Mouse (Mus musculus) layer of hippocampus, adult 8-10 months (tissue): ENCODE data around the gene Maml2. TPM values are rescaled to one million over a fixed set of nuclear protein-coding genes. Genes with fewer than 3 reads are reported as not detected.

ENCODE experiments used
- DNase-seq, 2 experiments: peaks; one replicate each; pipeline ENCODE4 v3.0.0; 2022; ENCODE audit warnings: low spot score in 2 of 2
- total RNA-seq, 4 experiments: library from RNA; stranded (reverse); gene quantifications; 2 replicates each; pipeline ENCODE4 v1.2.4; 2022

Maml2 gene
- total RNA-seq, 4 experiments from 2014 or later: 19.9 to 24.0 (median 21.4) TPM

- no peak for DNase-seq
Observed at GRCm38 (mm10) chr9:13491854-13492620, 194.3 kb downstream of the Maml2 start.

DNA sequence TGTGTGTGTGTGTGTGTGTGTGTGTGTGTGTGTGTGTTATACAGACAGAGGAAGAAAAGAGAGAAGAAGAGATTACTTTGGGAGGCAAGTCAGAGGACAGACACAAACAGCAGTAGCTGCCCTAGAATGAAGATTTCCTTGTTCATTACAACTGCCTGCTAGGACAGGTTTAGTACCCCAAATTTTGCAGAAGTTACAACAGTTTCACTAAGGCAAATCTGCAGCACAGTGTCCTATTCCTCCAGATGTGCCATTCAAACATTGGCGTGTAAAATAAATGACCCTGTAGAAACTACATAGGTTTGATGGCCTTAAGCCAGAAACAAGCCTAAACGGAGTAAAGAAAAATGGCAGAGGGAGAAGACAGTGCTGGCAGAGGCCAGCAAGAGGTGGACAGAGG lies 195.1 kb downstream of the Maml2 start:
- no peak for DNase-seq

GRCm38 (mm10) chr9:13493746-13494145 lies 196.0 kb downstream of the Maml2 start:
- DNase-seq: no peak

DNA sequence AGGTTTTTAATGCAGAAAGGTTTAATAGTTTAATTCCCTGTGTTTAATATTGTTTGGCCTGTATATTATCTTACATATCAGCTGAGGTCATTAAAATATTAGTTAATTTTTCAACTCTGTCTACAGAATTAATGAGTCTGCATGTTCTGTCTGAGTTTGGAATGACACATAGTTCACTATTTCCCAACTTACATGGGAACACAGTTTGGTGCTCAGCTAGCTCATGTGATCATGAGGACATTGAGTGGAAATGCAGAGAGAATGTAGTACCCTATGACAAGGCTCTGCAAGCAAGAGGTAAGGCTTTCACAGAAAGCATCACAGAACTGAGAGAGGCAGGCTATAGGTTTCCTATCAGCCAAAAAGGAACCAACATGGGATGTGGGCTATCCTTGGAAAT lies 197.8 kb downstream of the Maml2 start:
- no peak for DNase-seq

- no peak for DNase-seq
Observed at GRCm38 (mm10) chr9:13497016-13497415, 199.3 kb downstream of the Maml2 start.

- DNase-seq: no peak
Observed at GRCm38 (mm10) chr9:13497690-13498333, 200.1 kb downstream of the Maml2 start.

- DNase-seq: no peak
Observed at GRCm38 (mm10) chr9:13500045-13500444, 202.3 kb downstream of the Maml2 start.

DNA sequence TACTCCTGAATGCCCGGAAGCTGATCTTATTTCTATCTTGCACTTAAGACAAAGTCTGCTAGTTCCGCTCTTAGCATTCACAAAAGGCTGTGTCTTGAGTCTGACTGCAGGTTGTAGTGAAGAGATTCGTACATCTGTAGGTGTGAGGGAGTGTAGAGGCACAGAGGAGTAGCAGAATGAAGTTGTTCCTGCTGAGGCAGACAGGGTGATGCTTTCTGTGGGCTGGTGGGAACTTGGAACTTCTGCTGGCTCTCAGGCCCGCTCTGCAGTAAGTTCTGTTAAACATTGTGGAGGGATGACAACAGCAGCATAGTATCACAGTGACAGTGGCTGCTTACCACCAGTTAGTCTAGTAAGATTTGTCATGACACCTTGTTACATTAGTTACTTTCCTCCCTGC lies 207.3 kb downstream of the Maml2 start:
- no peak for DNase-seq

DNA sequence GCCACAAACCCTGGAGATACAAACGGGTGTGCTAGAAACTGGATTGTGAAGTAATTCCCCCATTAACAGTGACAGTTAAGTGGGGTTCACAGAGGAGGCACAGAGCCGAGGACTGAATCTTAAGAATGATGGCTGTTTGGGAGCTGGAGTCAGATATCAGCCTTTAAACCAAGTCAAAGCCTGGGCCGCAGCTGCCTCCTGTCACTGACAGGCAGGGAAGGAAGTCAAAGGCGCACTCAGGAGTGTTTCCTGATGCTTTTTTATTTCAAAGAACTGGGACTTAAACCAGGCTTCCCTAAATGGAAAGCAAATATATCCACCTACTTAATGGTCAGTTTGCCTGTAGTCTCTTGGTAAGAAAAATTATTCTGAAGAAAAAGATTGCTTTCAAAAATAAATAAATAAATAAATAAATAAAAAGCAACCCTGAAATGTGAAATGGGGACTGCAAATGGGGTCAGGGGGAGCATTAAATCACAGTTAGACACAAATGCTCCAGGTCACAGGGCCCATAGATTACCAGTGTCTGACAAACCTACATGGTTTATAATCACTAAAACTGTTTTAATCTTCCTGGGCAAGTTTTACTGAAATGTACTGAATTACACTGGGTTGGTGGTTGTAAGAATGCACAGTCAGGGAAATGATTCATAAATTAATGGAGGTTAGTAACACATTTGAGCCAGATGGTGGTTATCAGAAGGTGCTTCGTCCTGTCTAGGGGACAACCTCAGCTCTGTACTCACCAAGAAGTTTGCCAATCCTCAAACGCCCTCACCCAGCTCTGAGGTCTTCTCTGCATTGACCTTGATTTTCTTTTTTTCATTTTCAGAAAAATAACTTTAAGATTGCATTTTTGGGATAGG lies 209.4 kb downstream of the Maml2 start:
- no peak for DNase-seq

GRCm38 (mm10) chr9:13507822-13508188 lies 210.0 kb downstream of the Maml2 start:
- no peak for DNase-seq

DNA sequence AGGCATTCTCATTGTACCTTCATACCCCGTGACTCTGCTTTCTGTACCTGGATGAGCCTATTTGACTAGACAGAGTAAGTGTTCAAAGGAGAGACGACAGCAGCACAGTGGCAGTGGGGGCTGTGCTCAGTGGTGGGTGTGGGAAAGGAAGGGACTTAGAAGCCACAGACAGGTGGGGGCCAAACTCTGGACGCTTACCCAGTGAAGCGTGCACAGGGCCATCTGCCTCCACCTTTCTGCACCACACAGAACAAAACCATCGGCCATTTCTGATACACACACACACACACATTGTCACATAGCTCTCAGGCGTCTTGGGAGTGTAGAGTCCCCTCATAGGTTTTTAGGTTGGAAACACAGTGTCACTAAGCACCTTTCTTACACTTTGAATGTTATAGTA lies 212.0 kb downstream of the Maml2 start:
- DNase-seq: no peak

DNA sequence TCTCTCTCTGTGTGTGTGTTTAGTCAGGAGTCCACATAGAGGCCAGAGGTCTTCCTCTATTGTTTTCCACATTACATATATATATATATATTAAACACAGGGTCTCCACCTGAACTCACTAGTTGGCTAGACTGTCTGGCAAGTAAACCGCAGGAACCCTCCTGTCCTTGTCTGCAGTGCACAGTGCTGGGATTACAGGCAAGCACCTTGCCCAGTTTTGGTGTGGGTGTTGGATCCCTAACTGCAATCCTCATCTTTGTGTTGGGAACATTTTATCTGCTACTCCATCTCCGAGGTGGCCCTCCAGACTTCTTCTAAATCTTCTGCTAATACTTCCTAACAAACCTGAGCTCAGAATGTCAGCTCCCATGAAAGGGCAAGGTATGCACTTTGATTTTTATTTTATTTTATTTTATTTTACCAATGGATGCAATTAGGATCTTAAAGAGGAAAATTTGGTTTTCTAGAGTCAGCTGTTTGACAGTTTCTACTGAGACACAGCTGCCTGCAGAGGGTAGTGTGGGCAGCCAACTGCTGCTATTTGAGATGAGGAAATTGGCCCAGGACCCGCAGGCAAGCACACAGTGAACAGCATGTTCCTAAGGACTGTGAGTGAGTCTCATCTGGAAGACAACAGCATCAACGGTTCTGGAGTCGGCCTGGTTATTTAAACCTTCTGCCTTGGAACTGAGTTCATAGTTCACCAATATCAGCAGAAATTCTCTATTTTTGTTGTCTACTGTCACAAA lies 213.0 kb downstream of the Maml2 start:
- peak; percentile 34 to 57 for DNase-seq

- no peak for DNase-seq
Observed at GRCm38 (mm10) chr9:13513135-13513534, 215.4 kb downstream of the Maml2 start.

DNA sequence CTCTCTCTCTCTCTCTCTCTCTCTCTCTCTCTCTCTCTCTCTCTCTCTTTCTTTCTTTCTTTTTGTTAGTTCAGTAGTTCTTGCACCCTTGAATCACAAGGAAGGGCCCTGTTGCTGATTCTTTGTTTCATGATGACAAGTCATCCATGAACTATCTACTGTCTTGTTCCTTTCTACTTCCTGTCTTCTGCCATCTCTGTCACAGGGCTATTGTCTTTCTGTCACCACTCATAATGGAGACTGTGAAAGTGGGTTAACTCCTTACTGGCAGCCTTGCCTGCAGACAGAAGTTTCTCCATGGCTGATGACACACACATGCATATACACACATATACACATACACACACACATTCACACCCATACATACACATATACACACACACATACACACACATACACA lies 216.7 kb downstream of the Maml2 start:
- DNase-seq: no peak

DNA sequence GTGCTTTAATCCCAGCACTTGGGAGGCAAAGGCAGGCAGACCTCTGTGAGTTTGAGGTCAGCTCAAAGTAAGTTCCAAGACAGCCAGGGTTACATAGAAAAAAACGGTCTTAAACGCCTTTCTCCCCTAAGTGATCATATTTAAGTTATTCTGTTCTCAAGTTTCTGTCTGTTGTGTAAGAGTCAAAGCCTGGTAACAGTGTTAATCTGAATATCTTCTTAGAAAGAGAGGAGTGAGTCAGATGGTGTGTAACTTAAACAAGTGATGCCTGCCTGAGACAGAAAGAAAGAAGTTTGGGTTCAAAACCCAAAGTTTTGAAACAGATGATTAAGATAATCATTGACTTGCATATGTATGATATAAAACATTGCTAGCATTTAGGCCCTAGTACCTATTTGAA lies 218.2 kb downstream of the Maml2 start:
- no peak for DNase-seq

- DNase-seq: no peak
Observed at GRCm38 (mm10) chr9:13518031-13518430, 220.3 kb downstream of the Maml2 start.

DNA sequence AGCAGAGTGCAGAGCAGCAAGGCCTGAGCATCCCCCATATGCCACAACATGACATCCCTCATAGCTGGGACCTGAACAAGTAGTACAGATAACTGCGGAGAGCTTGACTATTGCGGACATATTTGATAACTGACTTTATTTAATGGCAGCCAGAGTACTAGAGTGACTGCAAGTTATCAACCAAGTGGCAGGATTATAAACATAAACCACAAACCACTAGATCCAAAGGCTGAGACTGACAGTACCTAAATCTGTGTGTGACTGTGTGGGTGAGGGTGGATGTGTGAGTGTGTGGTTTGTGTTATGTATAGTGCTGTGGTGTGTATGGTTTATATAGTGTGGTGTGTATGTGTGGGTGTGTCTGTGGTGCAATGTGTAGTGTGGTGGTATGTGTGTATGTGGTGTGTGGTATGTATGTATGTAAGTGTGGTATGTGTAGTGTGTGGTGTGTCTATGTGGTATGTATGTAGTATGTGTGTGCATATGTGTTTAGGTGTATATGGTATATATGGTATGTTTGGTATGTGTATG lies 220.7 kb downstream of the Maml2 start:
- DNase-seq: no peak

DNA sequence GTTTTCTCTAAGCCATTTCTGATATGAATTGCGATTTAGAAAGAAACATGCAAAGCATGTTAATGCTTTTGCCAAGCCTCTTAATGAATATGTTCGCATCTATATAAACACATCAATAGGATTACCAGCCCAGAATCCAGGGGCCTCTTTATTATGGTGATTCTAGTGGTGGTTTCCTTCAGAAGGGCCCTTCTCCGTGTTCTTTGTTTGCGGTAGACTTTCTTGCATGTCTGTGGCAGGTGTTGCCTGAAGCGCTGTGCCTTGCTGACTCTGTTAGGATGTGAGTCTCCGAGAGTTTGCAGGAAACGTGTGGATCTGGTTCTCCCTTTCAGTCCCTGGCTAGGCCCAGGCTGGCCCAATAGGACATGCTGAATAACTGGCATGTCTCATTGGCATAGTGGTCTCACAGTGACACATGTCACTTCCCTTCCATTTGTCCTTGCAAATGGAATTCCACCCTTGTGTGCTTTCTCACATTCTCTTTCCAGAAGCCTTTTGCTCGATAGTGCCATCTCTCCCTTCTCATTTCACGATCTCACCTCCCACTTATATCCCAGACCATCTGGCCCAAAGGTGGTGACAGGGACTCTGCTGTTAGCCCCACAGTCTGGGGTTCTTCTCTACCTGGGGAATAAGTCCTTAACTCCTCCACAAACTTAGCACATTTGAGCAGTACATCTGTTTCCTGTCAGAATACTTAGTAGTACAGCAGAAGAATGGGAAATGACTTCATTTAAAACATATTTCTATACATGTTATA lies 224.5 kb downstream of the Maml2 start:
- no peak for DNase-seq

GRCm38 (mm10) chr9:13523046-13523445 lies 225.3 kb downstream of the Maml2 start:
- no peak for DNase-seq

GRCm38 (mm10) chr9:13525075-13525474 lies 227.3 kb downstream of the Maml2 start:
- no peak for DNase-seq
